Mouse (Mus musculus): ENCODE data around the gene Abca17.
A peak's percentile ranks its signal among the peaks of the same experiment; 100 is the strongest.

Gene Abca17

GRCm38 (mm10) chr17:24346831-24347230 lies 4.0 kb downstream of the Abca17 start:
- peak; percentile 6 for DNase-seq (ENCODE audit: low read depth, low spot score)

GRCm38 (mm10) chr17:24344672-24345071 lies 6.2 kb downstream of the Abca17 start:
- no peak for DNase-seq (ENCODE audit: low read depth, low spot score)

- DNase-seq (ENCODE audit: low read depth, low spot score), result no peak
Measured at GRCm38 (mm10) chr17:24327656-24328055, 23.2 kb downstream of the Abca17 start.

- DNase-seq (ENCODE audit: low read depth, low spot score), result no peak
Measured at GRCm38 (mm10) chr17:24325051-24325450, 25.8 kb downstream of the Abca17 start.

GRCm38 (mm10) chr17:24320826-24321225 lies 30.0 kb downstream of the Abca17 start:
- DNase-seq (ENCODE audit: low read depth, low spot score), result no peak

- peak; percentile 38 for DNase-seq (ENCODE audit: low read depth, low spot score)
Measured at GRCm38 (mm10) chr17:24307500-24307899, 43.4 kb downstream of the Abca17 start.

- DNase-seq (ENCODE audit: low read depth, low spot score), result no peak
Measured at GRCm38 (mm10) chr17:24300651-24301050, 50.2 kb downstream of the Abca17 start.

GRCm38 (mm10) chr17:24289338-24289737 lies 61.5 kb downstream of the Abca17 start:
- no peak for DNase-seq (ENCODE audit: low read depth, low spot score)

GRCm38 (mm10) chr17:24288477-24288876 lies 62.4 kb downstream of the Abca17 start:
- no peak for DNase-seq (ENCODE audit: low read depth, low spot score)

GRCm38 (mm10) chr17:24285680-24286079 lies 65.2 kb downstream of the Abca17 start:
- DNase-seq (ENCODE audit: low read depth, low spot score), result no peak

- no peak for DNase-seq (ENCODE audit: low read depth, low spot score)
Measured at GRCm38 (mm10) chr17:24283266-24283818, 67.5 kb downstream of the Abca17 start.

- peak; percentile 61 for DNase-seq (ENCODE audit: low read depth, low spot score)
Measured at GRCm38 (mm10) chr17:24282637-24283036, 68.2 kb downstream of the Abca17 start.

GRCm38 (mm10) chr17:24279907-24280306 lies 71.0 kb downstream of the Abca17 start:
- DNase-seq (ENCODE audit: low read depth, low spot score), result no peak

- no peak for DNase-seq (ENCODE audit: low read depth, low spot score)
Measured at GRCm38 (mm10) chr17:24267133-24267532, 83.7 kb downstream of the Abca17 start.

- DNase-seq (ENCODE audit: low read depth, low spot score), result no peak
Measured at GRCm38 (mm10) chr17:24264766-24265165, 86.1 kb downstream of the Abca17 start.

- no peak for DNase-seq (ENCODE audit: low read depth, low spot score)
Measured at GRCm38 (mm10) chr17:24260516-24260915, 90.4 kb downstream of the Abca17 start.

GRCm38 (mm10) chr17:24259702-24260101 lies 91.2 kb downstream of the Abca17 start:
- DNase-seq (ENCODE audit: low read depth, low spot score), result no peak

- DNase-seq (ENCODE audit: low read depth, low spot score), result no peak
Measured at GRCm38 (mm10) chr17:24258981-24259380, 91.9 kb downstream of the Abca17 start.

GRCm38 (mm10) chr17:24252329-24252728 lies 98.5 kb downstream of the Abca17 start:
- no peak for DNase-seq (ENCODE audit: low read depth, low spot score)

GRCm38 (mm10) chr17:24251320-24252069 lies 99.4 kb downstream of the Abca17 start, which contains the start of gene Ccnf:
TSS of gene Ccnf (minus strand) at chr17:24251484.
- peak; percentile 100 for DNase-seq (ENCODE audit: low read depth, low spot score)

GRCm38 (mm10) chr17:24250988-24251319 lies 99.9 kb downstream of the Abca17 start:
- DNase-seq (ENCODE audit: low read depth, low spot score), result no peak

GRCm38 (mm10) chr17:24248641-24249040 lies 102.2 kb downstream of the Abca17 start:
- peak; percentile 66 for DNase-seq (ENCODE audit: low read depth, low spot score)

- no peak for DNase-seq (ENCODE audit: low read depth, low spot score)
Measured at GRCm38 (mm10) chr17:24244061-24244460, 106.8 kb downstream of the Abca17 start.

Measured in R1 (cell line).